Mouse (Mus musculus) intestine, embryonic 15.5 days (tissue): ENCODE data around the gene Slc39a3. TPM values are rescaled to one million over a fixed set of nuclear protein-coding genes. Genes with fewer than 3 reads are reported as not detected.

Source experiments
- ATAC-seq: fragments of 200-750 bp; cut with Nextera tagmentation; 2 replicates; pipeline ENCODE4 v1.8.0; 2017; ENCODE audit warnings: moderate TSS enrichment, moderate library complexity
- H3K27ac ChIP-seq: fragments of 300-500 bp; sonication (generic); 2 replicates; pipeline ENCODE4 v1.5.1; 2015; ENCODE audit warnings: mild to moderate bottlenecking, inconsistent platforms
- H3K27me3 ChIP-seq: fragments of 300-500 bp; sonication (generic); replicated peaks from 2 replicates; pipeline ENCODE4 v1.6.1; 2015; ENCODE audit warnings: inconsistent platforms
- H3K36me3 ChIP-seq: fragments of 300-500 bp; sonication (generic); 2 replicates; pipeline ENCODE4 v1.6.1; 2015; ENCODE audit warnings: inconsistent platforms
- H3K4me1 ChIP-seq: fragments of 300-500 bp; sonication (generic); replicated peaks from 2 replicates; pipeline ENCODE4 v1.6.1; 2015; ENCODE audit warnings: inconsistent platforms
- H3K4me2 ChIP-seq: fragments of 300-500 bp; sonication (generic); replicated peaks from 2 replicates; pipeline ENCODE4 v1.6.1; 2015; ENCODE audit warnings: mild to moderate bottlenecking, inconsistent platforms
- H3K4me3 ChIP-seq: fragments of 300-500 bp; sonication (generic); replicated peaks from 2 replicates; pipeline ENCODE4 v1.5.1; 2015; ENCODE audit warnings: inconsistent platforms
- H3K9ac ChIP-seq: fragments of 300-500 bp; sonication (generic); 2 replicates; pipeline ENCODE4 v1.6.1; 2015; ENCODE audit warnings: inconsistent platforms
- H3K9me3 ChIP-seq: fragments of 300-500 bp; sonication (generic); 2 replicates; pipeline ENCODE4 v1.6.1; 2016; ENCODE audit warnings: inconsistent platforms
- WGBS: fragments of 180-500 bp; shearing (Covaris S2); methylation state at CpG from one replicate; pipeline ENCODE4 v1.1.7; 2015; 5-methylcytosine and 5-hydroxymethylcytosine counted together
- polyA plus RNA-seq: library from polyadenylated mRNA; unstranded; fragments of >200 nt; fragmentation: Nextera tagmentation; extraction: Ambion mirVana; gene quantifications from 2 replicates; pipeline ENCODE4 v1.2.1, GENCODE M21; 2015

The Slc39a3 gene
- polyA plus RNA-seq, 1 experiment from 2014 or later, result 15.0 TPM

DNA sequence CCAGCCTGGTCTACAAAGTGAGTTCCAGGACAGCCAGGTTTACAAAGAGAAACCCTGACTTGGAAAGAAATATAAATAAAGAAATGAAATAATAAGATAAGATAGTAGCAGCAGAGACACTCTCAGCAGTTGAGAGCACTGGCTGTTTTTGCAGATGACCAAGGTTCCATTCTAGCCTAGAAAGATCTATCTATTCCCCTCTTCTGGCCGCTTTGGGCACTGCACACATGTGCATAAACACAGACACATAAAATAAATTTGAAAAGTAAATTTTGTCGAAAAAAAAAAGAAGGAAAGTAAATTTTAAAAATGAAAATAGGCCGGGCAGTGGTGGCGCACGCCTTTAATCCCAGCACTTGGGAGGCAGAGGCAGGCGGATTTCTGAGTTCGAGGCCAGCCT lies 975 bp downstream of the Slc39a3 start:
- no peak for ATAC-seq
- Histone ChIP-seq H3K27me3 (no peaks in the 10 kb centered on the region), H3K36me3 (peaks cover 4% of the 10 kb centered on the region; the same call in 1 of the 2 replicates), H3K4me2 (no peak overlapping the region), H3K9ac (no peak overlapping the region), H3K4me1 (0 out of 2 replicates have a peak, but pooled peaks cover 2% of the 10 kb centered on the region), H3K9me3 (no peaks in the 10 kb centered on the region), H3K4me3 (no peak overlapping the region), H3K27ac (no peak overlapping the region)
- 77% methylated on average over 7 of the region's 7 CpGs for WGBS

DNA sequence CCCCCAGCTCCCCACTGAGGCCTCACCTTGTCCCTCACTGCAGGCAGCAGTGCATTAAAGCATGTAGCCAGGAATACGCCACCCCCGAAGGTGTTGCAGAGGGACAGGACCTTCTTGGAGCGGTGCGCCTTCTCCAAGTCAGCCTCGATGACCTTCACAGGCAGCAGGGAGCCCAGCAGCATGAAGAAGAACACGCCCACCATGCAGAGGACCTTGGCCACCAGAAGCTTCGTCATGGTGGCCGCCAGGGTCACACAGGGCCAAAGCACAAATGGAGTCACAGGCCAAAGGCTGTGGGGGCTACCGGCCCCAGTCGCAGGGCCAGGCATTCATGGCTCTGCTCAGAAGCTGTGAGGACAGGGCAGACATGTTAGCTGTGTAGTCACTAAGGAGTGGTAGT lies 3.6 kb downstream of the Slc39a3 start:
- no peak overlapping the region for H3K9ac ChIP-seq
- H3K9me3 ChIP-seq, result no peaks in the 10 kb centered on the region
- no peak overlapping the region for H3K4me3 ChIP-seq
- H3K27ac ChIP-seq, result no peak overlapping the region
- no peak for ATAC-seq
- H3K27me3 ChIP-seq, result no peaks in the 10 kb centered on the region
- peaks cover 12% of the 10 kb centered on the region for H3K36me3 ChIP-seq
- WGBS, result 82% methylated on average over 10 of the region's 10 CpGs
- H3K4me1 ChIP-seq, result 0 out of 2 replicates have a peak, but pooled peaks cover 2% of the 10 kb centered on the region
- H3K4me2 ChIP-seq, result no peak overlapping the region

DNA sequence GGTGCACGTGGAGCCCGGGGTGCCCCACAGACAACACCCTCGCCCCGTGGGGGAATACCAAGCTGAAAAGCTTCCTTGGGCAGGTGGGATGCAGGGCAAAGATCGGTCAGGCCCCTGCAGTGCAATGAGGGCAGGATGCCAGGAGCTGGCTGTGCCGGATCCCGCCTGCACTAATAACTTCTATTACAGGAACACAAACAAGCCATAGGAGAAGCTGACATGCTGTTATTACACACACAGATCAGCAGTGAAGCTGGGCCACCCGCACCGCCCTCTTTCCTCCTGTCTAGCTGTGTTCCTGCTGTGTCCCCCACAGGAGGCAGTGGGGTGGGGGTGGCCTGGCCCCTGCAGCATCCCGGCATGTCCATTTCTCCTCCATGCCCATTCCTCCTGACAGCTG lies 8.2 kb downstream of the Slc39a3 start:
- Histone ChIP-seq H3K36me3 (peaks cover 12% of the 10 kb centered on the region), H3K4me2 (no peak overlapping the region), H3K27ac (no peak overlapping the region), H3K9ac (no peak overlapping the region), H3K27me3 (peaks cover 16% of the 10 kb centered on the region), H3K4me1 (peaks cover 4% of the 10 kb centered on the region; the same call in 1 of the 2 replicates), H3K4me3 (no peak overlapping the region), H3K9me3 (no peaks in the 10 kb centered on the region)
- 74% methylated on average over 10 of the region's 10 CpGs for WGBS
- no peak for ATAC-seq

DNA sequence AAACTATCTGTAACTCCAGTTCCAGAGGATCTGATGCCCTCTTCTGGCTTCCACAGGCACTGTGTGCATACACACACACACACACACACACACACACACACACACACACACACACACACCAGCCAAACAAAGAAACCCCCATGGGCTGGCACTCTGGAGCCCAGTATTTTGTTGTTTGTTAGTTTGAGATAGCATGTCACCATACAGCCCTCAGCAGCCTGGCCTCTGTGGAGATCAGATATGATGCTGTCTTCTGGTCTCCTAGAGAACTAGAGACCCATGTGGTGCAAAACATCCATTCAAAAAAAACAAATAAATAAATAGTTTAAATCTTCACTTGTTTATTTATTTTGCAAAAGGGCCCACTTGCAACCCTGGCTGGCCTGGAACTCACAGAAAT lies 9.0 kb downstream of the Slc39a3 start:
- H3K4me3 ChIP-seq, result no peak overlapping the region
- peaks cover 4% of the 10 kb centered on the region; the same call in 1 of the 2 replicates for H3K4me1 ChIP-seq
- H3K27me3 ChIP-seq, result peaks cover 23% of the 10 kb centered on the region
- no peaks in the 10 kb centered on the region for H3K9me3 ChIP-seq
- no peak overlapping the region for H3K27ac ChIP-seq
- H3K36me3 ChIP-seq, result peaks cover 12% of the 10 kb centered on the region
- no peak overlapping the region for H3K4me2 ChIP-seq
- ATAC-seq, result no peak
- H3K9ac ChIP-seq, result no peak overlapping the region

DNA sequence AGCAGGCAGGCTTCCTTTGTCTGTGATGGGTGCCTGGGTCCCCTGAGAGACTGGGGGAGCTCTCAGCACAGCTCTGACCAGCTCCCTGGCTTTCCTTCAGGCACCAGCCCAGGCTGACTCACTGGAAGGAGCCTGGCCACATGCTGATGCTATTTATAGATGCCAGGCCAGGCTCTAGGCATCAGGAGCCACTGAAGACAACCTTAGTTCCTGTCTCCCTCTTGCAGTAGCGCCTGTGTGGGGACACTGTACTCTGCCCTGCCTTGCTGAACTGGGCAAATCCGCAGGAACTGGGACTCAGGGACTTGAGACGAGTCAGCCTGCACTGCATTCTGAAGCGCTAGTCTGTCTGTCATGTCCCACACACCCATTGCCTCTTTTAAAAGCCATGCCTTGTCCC lies 9.9 kb downstream of the Slc39a3 start:
- Histone ChIP-seq H3K9me3 (peaks cover 3% of the 10 kb centered on the region; the same call in 1 of the 2 replicates), H3K4me3 (no peak overlapping the region), H3K4me2 (no peak overlapping the region), H3K27ac (no peak overlapping the region), H3K36me3 (peaks cover 12% of the 10 kb centered on the region), H3K9ac (no peak overlapping the region), H3K27me3 (peaks cover 28% of the 10 kb centered on the region), H3K4me1 (peaks cover 4% of the 10 kb centered on the region; the same call in 1 of the 2 replicates)
- ATAC-seq, result no peak
- WGBS, result 67% methylated on average over 4 of the region's 4 CpGs

DNA sequence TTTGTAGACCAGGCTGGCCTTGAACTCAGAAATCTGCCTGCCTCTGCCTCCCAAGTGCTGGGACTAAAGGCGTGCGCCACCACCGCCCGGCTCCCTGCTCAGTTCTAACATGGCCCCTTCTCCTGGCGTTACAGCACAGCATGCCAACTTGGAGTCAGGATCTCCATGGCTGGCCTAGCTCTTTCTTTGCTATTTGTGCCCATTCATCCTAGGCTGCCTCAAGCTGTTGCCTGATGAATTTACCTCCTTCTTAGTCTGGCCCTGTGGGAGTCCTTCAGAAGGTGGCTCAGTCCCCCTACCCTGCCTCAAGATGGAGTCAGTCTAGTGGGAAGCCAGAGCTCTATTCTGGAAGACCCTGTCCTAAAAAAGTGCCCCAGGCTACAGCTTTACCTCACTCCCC lies 10.4 kb downstream of the Slc39a3 start:
- peaks cover 33% of the 10 kb centered on the region for H3K27me3 ChIP-seq
- H3K9ac ChIP-seq, result no peak overlapping the region
- peaks cover 4% of the 10 kb centered on the region; the same call in 1 of the 2 replicates for H3K4me1 ChIP-seq
- H3K4me2 ChIP-seq, result no peak overlapping the region
- H3K4me3 ChIP-seq, result no peak overlapping the region
- WGBS, result 90% methylated on average over 5 of the region's 5 CpGs
- ATAC-seq, result no peak
- peaks cover 12% of the 10 kb centered on the region for H3K36me3 ChIP-seq
- peaks cover 3% of the 10 kb centered on the region; the same call in 1 of the 2 replicates for H3K9me3 ChIP-seq
- H3K27ac ChIP-seq, result no peak overlapping the region

DNA sequence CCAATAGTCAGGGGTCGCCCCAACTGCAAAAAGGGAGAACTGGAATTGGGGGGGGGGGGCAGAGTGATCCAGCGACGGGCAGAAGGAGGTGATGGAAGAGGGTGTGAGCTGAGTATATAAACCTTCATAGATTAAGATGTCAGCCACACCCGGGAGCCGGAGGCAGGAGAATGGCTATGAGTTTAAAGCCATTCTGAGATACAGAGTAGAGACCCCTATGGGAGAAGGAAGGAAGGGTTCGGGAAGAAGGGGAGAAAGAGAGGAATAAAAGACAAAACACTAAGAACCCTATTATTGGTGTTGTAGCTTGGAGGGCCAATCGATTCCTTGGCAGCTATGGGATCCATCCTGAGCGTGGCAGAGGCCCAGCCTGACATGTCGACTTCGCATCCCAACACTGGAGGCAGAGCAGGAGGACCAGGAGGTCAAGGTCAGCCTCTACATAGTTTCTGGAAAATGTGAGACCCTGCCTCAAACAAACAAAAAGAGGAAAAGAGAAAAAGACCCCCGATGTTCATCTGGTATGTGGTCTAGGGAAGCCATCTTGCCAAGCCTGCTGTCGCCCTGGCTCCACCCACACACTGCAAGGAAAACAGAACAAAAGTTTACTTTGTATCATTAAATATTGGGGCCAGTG lies 11.5 kb downstream of the Slc39a3 start, which contains the start of gene Diras1:
TSS of gene Diras1 (minus strand) at position 24 of the 637 bp plus-strand sequence.
- Histone ChIP-seq H3K9me3 (peaks cover 3% of the 10 kb centered on the region; the same call in 1 of the 2 replicates), H3K9ac (no peak within 1 kb of the TSS), H3K27ac (no peak within 1 kb of the TSS), H3K27me3 (peaks cover 40% of the 10 kb centered on the region), H3K4me3 (peak within 1 kb of the TSS; percentile 29), H3K36me3 (peaks cover 3% of the 10 kb centered on the region; the same call in 1 of the 2 replicates), H3K4me1 (peaks cover 4% of the 10 kb centered on the region; the same call in 1 of the 2 replicates), H3K4me2 (peak within 1 kb of the TSS; percentile 62)
- no peak for ATAC-seq
- WGBS, result 42% methylated on average over 12 of the region's 12 CpGs

DNA sequence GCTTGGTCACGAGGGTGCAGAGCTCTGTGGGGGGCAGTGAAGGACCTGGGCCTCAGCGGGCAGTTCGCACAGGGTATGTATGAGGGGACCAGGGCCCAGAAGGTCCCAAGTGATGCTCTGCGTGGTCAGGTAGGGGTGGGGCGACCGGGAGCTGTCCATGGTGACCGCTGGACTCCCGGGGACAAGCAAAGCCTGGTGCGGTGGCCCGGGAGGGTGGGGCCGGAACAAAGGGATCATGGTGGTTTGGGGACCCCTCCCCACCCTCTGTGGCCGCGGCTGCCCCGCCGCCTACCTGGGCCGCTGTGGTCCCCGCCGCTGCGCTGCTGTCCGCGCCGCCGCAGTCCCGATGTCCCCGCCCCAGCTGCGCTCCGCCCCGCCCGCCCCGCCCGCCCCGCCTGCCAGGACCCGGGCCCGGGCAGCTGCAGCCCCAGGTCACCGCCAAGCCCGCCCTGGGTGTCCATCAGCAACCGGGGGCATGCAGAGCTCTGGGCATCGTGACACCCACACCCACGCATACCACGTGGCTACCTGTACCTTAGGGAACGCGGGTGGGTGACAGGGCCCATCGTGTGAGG lies 12.1 kb downstream of the Slc39a3 start:
- WGBS, result 1% methylated on average over 33 of the region's 43 CpGs
- H3K9ac ChIP-seq, result no peak overlapping the region
- H3K27me3 ChIP-seq, result peaks cover 43% of the 10 kb centered on the region

DNA sequence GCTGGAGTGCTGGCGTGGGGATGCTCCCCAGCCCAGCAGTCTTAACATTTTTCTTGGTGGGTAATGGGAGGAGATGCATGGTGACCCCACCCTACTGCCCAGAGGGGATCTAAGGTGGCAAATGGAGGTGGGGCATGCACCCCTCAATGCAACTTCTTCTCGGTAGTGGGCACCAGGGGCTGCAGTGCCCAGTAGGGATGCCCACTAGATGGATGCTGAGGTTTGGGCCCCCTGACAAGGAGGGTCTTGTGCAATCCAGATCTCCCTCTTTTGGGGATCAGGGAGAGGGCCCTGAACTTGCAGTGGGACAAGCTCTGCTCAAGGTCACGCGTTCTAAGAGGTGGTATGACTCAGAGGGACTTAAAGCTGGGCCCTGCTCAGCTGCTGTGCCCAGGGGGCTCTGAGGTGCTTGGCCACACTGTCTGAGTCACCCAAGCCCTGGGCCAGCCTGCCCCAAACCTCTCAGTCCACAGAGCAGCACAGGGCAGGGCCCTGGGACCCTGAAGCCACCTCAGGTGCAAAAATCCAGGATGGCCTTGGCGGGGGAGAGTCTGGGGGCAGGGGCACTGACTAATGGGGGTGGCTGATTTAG lies 12.8 kb downstream of the Slc39a3 start:
- 72% methylated on average over 5 of the region's 5 CpGs for WGBS
- H3K9me3 ChIP-seq, result peaks cover 3% of the 10 kb centered on the region; the same call in 1 of the 2 replicates
- H3K27ac ChIP-seq, result no peak overlapping the region
- no peaks in the 10 kb centered on the region for H3K36me3 ChIP-seq
- peaks cover 4% of the 10 kb centered on the region; the same call in 1 of the 2 replicates for H3K4me1 ChIP-seq
- peak; percentile 18; the same call in 1 of the 2 replicates for ATAC-seq
- no peak overlapping the region; the same call in 1 of the 2 replicates for H3K4me2 ChIP-seq
- H3K4me3 ChIP-seq, result no peak overlapping the region
- H3K9ac ChIP-seq, result no peak overlapping the region
- H3K27me3 ChIP-seq, result peaks cover 43% of the 10 kb centered on the region

More for the DNA sequence above, 12.1 kb downstream of the Slc39a3 start:
- H3K36me3 ChIP-seq, result 0 out of 2 replicates have a peak, but pooled peaks cover 3% of the 10 kb centered on the region
- peaks cover 4% of the 10 kb centered on the region; the same call in 1 of the 2 replicates for H3K4me1 ChIP-seq
- H3K27ac ChIP-seq, result no peak overlapping the region
- peaks cover 3% of the 10 kb centered on the region; the same call in 1 of the 2 replicates for H3K9me3 ChIP-seq
- H3K4me3 ChIP-seq, result peak overlapping the region; percentile 29
- H3K4me2 ChIP-seq, result peak overlapping the region; percentile 62
- ATAC-seq, result peak; percentile 27; the same call in 1 of the 2 replicates

DNA sequence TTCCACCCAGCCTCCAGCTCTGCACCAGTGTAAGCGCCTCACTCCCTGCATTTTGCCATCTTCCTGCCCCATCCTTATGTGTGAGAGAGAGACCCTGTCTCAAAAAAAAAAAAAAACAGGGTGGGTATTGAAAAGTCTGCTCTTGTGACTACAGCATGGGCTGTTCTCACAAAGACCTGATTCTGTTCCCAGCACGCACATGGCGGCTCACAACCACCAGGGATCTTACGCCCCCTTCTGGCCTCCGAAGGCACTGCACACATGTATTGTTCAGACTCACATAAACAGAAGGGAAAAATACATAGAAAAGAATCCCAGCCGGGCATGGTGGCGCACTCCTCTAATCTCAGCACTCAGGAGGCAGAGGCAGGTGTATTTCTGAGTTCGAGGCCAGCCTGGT lies 14.5 kb downstream of the Slc39a3 start:
- peaks cover 43% of the 10 kb centered on the region for H3K27me3 ChIP-seq
- WGBS, result 61% methylated on average over 8 of the region's 8 CpGs
- no peak overlapping the region for H3K27ac ChIP-seq
- no peak overlapping the region for H3K9ac ChIP-seq
- no peaks in the 10 kb centered on the region for H3K36me3 ChIP-seq
- H3K9me3 ChIP-seq, result peaks cover 3% of the 10 kb centered on the region; the same call in 1 of the 2 replicates
- no peak overlapping the region for H3K4me3 ChIP-seq
- peaks cover 4% of the 10 kb centered on the region; the same call in 1 of the 2 replicates for H3K4me1 ChIP-seq
- ATAC-seq, result no peak
- H3K4me2 ChIP-seq, result no peak overlapping the region

DNA sequence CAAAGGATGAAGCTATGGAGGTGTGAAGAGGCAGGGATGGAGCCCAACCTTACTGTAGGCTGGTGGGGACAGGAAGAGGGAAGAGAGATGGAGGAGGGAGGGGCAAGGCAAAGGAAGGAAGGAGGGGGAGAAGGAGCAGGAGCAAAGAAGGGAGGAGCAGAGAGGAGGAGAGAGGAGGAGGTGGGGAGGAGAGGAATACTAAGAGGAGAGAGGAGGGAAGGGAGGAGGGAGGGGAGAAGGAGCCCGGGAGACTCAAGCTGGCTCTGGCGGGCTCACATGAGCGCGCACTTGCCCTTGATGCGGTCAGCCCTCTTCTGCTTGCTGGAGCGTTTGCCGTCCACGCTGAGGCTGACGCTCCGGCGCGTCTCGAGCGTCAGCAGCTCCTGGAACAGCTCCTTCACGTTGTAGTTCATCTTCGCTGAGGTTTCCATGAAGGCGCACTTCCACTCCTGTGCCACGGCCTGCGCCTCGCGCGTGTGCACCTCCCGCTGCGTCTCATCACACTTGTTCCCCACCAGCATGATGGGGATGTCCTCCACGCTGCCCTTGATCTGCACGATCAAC lies 15.6 kb downstream of the Slc39a3 start:
- 6% methylated on average over 26 of the region's 26 CpGs for WGBS
- H3K9me3 ChIP-seq, result peaks cover 3% of the 10 kb centered on the region; the same call in 1 of the 2 replicates
- H3K36me3 ChIP-seq, result no peaks in the 10 kb centered on the region
- H3K9ac ChIP-seq, result no peak overlapping the region
- peaks cover 43% of the 10 kb centered on the region for H3K27me3 ChIP-seq
- ATAC-seq, result no peak
- H3K4me1 ChIP-seq, result peaks cover 4% of the 10 kb centered on the region; the same call in 1 of the 2 replicates
- H3K4me2 ChIP-seq, result peak overlapping the region; percentile 31; the same call in 1 of the 2 replicates
- H3K27ac ChIP-seq, result no peak overlapping the region
- H3K4me3 ChIP-seq, result no peak overlapping the region

DNA sequence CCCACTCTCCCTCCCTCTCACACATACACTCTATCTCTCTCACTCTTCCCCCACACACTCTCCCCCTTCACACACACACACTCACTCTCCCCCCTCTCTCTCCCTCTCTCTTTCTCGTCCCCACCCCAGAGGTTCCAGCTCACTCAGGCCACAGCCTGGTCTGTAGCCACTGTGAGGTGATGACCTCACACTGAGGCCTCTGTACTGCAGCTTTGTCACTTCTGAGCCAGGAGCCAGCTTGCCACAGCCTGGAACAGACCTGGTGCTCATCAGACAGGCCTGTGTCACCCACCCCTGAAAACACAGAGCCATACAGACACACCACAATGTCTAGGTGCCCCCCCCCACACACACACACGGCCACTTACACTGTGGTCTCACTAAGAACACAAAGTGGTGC lies 17.0 kb downstream of the Slc39a3 start:
- H3K9me3 ChIP-seq, result peaks cover 3% of the 10 kb centered on the region; the same call in 1 of the 2 replicates
- peaks cover 3% of the 10 kb centered on the region; the same call in 1 of the 2 replicates for H3K4me1 ChIP-seq
- peaks cover 39% of the 10 kb centered on the region for H3K27me3 ChIP-seq
- no peak overlapping the region for H3K4me2 ChIP-seq
- no peaks in the 10 kb centered on the region for H3K36me3 ChIP-seq
- H3K9ac ChIP-seq, result no peak overlapping the region
- H3K27ac ChIP-seq, result no peak overlapping the region
- no peak overlapping the region for H3K4me3 ChIP-seq
- ATAC-seq, result no peak
- WGBS, result 53% methylated on average over 2 of the region's 2 CpGs
